Mouse (Mus musculus) CD4-positive helper T cell, adult 2 months (primary cell): Measurements from ENCODE around the gene Atf4.

ENCODE experiments used
- DNase-seq: peaks from one replicate; pipeline ENCODE4 v3.0.0-alpha.2; 2012; ENCODE audit warnings: low read depth, missing footprints, low spot score

Atf4 gene

DNA sequence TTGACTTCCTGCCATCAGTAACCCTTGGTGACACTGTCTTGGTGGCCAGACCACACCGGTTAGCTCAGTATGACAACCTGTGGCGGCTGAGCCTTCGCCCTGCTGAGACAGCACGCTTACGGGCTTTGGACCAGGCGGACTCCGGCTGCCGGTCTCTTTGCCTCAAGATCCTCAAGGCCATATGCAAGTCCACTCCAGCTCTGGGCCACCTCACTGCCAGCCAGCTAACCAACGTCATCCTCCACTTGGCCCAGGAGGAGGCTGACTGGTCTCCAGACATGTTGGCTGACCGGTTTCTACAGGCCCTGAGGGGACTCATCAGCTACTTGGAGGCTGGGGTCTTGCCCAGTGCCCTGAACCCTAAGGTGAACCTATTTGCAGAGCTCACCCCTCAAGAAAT, 5.3 kb upstream of the Atf4 start:
- no peak for DNase-seq

DNA sequence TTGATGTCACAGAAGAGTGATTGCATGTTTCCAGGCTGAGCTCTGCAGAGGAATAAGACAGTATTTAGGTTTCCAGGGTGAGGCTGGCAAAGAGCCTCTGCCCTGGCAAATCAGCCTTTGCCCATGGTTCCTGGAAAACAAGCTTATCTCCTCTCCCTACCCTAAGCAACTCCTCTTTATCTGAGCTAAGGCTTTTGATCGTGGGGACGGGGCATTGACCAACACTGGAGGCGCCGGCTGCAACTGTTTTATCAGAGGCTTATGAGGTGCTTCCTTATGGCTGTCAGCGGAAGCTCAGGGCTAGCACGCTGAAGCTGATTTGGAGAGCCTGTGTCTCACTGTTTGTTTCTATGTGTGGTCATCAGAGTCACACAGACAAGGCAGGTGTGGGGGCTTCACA, 4.4 kb upstream of the Atf4 start:
- DNase-seq: no peak

- DNase-seq: no peak
Observed at GRCm38 (mm10) chr15:80253530-80253929, 1.5 kb upstream of the Atf4 start.

- DNase-seq: peak; percentile 31
Observed at GRCm38 (mm10) chr15:80254207-80254606, 777 bp upstream of the Atf4 start.

DNA sequence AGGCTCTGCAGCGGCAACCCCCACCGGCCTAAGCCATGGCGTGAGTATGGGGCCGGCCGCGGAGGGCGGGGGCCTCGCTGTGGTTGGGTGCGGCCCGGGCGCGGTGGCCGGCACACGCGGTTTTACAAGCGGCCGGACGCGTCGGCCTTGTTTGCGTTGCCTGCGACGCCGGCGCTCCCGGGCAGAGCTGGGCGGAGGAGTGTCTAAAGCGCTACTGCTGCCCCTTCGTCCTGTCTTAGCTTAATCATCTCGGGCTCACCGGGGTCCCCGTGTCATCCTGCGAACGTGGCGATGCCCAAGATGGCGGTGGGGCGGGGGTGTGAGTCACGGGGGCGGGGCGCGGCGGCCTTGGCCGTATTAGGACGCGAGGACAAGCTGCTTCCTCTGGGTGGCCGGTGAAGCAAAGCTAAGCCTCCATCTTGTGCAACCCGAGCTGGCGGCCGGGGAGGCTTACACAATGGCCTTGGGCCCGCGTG, 700 bp downstream of the Atf4 start:
- DNase-seq: peak; percentile 80

- no peak for DNase-seq
Observed at GRCm38 (mm10) chr15:80256242-80256641, 1.3 kb downstream of the Atf4 start.

DNA sequence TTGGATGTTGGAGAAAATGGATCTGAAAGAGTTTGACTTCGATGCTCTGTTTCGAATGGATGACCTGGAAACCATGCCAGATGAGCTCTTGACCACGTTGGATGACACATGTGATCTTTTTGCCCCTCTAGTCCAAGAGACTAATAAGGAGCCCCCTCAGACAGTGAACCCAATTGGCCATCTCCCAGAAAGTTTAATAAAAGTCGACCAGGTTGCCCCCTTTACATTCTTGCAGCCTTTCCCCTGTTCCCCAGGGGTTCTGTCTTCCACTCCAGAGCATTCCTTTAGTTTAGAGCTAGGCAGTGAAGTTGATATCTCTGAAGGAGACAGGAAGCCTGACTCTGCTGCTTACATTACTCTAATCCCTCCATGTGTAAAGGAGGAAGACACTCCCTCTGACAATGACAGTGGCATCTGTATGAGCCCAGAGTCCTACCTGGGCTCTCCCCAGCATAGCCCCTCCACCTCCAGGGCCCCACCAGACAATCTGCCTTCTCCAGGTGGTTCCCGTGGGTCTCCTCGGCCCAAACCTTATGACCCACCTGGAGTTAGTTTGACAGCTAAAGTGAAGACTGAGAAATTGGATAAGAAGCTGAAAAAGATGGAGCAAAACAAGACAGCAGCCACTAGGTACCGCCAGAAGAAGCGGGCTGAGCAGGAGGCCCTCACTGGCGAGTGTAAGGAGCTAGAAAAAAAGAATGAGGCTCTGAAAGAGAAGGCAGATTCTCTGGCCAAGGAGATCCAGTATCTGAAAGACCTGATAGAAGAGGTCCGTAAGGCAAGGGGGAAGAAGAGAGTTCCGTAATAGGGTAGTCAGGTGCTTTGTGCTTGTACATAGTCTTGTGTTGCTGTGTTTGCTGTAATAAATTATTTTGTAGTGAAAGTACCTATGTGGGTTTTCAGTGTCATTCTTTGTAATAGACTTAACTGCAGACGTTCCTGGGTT, 1.9 kb downstream of the Atf4 start:
- peak; percentile 27 for DNase-seq

- DNase-seq: peak; percentile 49
Observed at GRCm38 (mm10) chr15:80257602-80258239, 2.7 kb downstream of the Atf4 start.

DNA sequence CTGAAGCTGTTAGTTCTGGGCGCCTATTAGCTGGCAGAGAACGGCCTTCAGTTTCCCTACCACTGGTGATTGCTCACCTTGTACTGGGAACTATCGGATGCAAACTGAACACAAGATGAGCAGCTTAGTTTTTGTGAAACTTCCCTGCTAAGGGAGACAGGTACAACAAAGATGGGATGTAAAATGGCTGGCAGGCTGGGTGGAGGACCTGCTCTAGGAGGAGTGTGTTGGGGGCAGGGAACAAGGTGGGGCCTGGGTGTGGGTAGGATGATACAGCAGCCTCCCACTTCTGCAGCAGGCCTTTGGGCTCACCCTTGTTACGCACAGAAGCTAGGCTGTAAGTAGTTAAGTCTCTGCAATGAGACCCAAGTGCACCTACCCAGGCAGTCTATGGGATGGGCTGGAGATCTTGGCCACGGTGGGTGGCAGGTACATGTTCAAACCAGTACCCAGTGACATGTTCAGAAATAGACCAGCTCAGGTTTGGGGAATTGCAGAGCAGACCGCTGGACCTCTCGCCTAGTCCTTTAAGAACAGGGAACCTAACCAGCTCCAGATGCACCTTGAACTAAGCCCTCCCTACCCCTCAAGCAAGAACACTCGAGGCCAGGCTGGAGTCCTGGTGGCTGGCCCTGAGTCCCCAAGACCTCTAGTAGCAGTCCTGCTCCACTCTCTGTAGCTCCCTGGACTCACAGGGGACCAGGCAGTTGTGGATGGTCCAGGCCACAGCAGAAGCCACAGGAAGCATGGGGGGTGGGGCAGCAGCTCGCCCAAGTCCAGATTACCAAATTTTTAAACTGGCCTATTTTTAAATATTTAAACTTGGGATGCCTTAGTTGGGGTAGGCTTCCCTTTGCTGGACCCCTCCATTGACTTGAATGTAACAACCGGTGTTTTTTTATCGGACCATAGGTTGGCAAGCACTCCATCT, 3.5 kb downstream of the Atf4 start:
- DNase-seq: peak; percentile 46

DNA sequence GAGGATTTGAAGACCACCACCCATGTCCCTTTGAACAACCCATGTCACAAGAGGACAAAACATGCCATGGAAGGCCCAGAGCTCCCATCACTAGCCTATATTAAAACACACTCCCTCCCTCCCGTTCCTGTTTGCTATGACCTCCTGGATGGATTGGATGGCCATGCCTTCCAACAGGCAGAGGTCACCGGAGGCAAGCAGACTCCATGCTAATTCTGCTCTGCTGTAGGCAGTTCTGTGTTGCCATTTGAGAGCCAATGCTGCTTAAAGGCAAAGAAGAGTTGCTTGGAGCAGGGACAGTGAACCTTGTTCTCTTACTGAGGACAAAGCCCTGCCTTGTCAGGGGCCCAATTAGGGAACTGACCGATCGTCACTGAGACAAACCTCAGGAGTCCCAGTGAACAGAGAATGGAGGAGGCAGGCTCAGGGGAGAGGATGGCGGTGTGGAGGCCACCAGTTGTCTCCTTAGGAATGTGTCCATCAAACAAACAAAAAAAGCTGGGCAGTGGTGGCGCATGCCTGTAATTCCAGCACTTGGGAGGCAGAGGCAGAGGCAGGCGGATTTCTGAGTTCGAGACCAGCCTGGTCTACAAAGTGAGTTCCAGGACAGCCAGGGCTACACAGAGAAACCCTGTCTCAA, 4.5 kb downstream of the Atf4 start:
- DNase-seq: no peak

- peak; percentile 76 for DNase-seq
Observed at GRCm38 (mm10) chr15:80260677-80261076, 5.7 kb downstream of the Atf4 start.

GRCm38 (mm10) chr15:80261100-80261499, 6.1 kb downstream of the Atf4 start:
- no peak for DNase-seq

- DNase-seq: peak; percentile 97
Observed at GRCm38 (mm10) chr15:80263610-80264575, 8.9 kb downstream of the Atf4 start, which contains the start of gene Rps19bp1. Rps19bp1 (minus strand) TSS chr15:80264315.

- DNase-seq: peak; percentile 75
Observed at GRCm38 (mm10) chr15:80266281-80266680, 11.3 kb downstream of the Atf4 start.

DNA sequence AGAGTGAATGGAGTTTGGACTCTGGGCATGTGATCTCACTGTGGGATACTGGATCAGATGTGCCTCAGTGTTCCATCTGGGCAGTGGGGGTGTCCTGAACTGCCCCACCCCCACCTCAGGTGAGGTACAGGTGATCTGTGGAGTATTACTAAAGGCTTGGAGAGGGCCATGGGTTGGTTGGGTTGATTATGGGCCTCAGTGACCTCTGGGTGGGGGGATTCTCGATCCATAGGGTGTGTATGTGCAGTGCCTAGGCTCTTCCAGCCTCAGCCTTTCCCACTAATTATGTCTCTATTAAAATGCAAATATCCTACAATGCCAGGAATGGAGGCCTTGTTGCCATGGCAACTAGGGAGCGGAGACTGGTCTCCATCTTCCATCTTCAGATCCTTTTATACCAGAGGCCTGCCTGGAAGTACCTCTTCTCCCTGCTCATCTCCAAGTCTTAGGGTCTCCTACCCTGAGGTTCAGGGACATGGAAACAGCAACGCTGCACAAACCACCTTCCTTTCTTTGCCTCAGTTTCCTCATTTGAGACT, 16.9 kb downstream of the Atf4 start:
- no peak for DNase-seq

DNA sequence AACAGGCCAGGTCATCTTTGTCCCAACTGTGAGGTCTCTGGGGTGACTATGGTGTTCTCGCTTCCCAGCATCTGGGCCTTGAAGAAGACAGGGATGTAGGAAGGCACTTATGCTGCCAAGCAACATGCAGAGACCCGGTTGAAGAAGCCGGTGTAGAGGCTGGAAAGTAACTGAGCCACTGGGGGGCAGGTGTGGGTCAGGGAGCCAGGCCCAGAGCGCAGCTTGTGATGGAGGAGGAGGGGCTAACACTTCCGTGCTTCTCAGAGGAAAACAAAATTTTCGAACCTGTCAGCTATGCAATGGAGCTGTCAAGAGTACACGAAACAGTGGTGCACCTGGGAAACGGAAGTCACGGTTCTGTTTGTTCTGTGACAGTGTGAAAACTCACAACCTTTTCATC, 22.1 kb downstream of the Atf4 start:
- peak; percentile 28 for DNase-seq

- DNase-seq: peak; percentile 40
Observed at GRCm38 (mm10) chr15:80277625-80278024, 22.6 kb downstream of the Atf4 start.

GRCm38 (mm10) chr15:80278121-80278759, 23.3 kb downstream of the Atf4 start:
- no peak for DNase-seq

- no peak for DNase-seq
Observed at GRCm38 (mm10) chr15:80279053-80279452, 24.1 kb downstream of the Atf4 start.
